Mouse (Mus musculus): ENCODE measurements around the gene Cers6. TPM values are rescaled to one million over a fixed set of nuclear protein-coding genes. Genes with fewer than 3 reads are reported as not detected.

The Cers6 gene
- polyA plus RNA-seq, 1 experiment from 2014 or later, result 36.7 TPM

DNA sequence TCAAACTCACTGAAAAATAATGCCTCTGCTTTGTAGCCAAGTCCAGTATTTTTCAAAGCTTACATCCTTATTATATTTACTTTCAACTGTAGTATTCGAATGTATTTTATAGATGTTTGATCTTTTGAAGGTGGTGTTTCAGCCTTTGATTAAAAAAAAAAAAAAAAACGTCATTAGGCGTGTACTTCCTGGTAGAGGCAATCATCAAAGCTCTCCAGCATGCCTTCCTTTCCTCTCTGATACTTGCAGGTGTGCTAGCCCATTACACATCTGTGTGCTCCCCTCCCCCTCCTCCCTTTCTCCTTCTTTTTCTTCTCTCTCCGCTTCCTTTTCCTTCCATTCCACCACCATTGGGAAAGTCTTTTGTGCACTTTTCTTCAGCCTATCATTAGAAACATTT lies 71.0 kb downstream of the Cers6 start:
- H3K9ac ChIP-seq, result no peak overlapping the region
- H3K4me1 ChIP-seq, result no peaks in the 10 kb centered on the region
- H3K27me3 ChIP-seq, result no peaks in the 10 kb centered on the region
- no peak for ATAC-seq
- no peaks in the 10 kb centered on the region for H3K36me3 ChIP-seq (ENCODE audit: poor library complexity, severe bottlenecking)
- H3K4me3 ChIP-seq, result no peak overlapping the region
- WGBS, result 78% methylated on average over 4 of the region's 4 CpGs
- H3K4me2 ChIP-seq, result no peak overlapping the region
- no peaks in the 10 kb centered on the region for H3K9me3 ChIP-seq (replicated peaks)
- H3K27ac ChIP-seq, result no peak overlapping the region

GRCm38 (mm10) chr2:68932656-68933055 lies 71.4 kb downstream of the Cers6 start:
- Histone ChIP-seq H3K27me3 (no peaks in the 10 kb centered on the region), H3K36me3 (ENCODE audit: poor library complexity, severe bottlenecking) (peaks cover 4% of the 10 kb centered on the region; the same call in 1 of the 2 replicates), H3K4me3 (no peak overlapping the region), H3K9me3 (replicated peaks) (no peaks in the 10 kb centered on the region), H3K4me2 (no peak overlapping the region), H3K9ac (no peak overlapping the region), H3K4me1 (no peaks in the 10 kb centered on the region), H3K27ac (no peak overlapping the region)
- WGBS, result 79% methylated on average over 4 of the region's 4 CpGs
- ATAC-seq, result no peak

DNA sequence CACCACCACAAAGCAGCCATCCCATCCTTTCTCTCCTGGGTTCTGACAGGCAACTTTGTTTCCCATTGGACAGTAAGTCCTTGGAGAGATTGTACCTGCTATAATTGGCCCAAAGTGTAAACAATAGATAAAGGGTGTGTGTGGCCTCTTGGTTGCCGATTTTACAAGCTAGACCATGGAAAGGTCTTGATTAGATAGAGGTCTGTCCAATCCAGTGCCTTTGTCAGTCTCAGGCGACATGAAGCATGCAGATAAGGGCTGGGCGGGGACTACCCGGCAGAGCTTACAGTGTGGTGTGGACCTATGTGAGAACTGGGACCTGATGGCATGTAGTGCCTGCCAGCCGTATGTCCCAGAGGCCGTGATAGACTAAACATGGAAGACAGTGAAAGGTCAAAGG lies 73.4 kb downstream of the Cers6 start:
- Histone ChIP-seq H3K36me3 (ENCODE audit: poor library complexity, severe bottlenecking) (peaks cover 4% of the 10 kb centered on the region), H3K27ac (no peak overlapping the region), H3K4me3 (no peak overlapping the region), H3K9me3 (replicated peaks) (no peaks in the 10 kb centered on the region), H3K4me1 (no peaks in the 10 kb centered on the region), H3K9ac (no peak overlapping the region), H3K4me2 (no peak overlapping the region), H3K27me3 (no peaks in the 10 kb centered on the region)
- ATAC-seq, result no peak
- WGBS, result 85% methylated on average over 6 of the region's 6 CpGs

DNA sequence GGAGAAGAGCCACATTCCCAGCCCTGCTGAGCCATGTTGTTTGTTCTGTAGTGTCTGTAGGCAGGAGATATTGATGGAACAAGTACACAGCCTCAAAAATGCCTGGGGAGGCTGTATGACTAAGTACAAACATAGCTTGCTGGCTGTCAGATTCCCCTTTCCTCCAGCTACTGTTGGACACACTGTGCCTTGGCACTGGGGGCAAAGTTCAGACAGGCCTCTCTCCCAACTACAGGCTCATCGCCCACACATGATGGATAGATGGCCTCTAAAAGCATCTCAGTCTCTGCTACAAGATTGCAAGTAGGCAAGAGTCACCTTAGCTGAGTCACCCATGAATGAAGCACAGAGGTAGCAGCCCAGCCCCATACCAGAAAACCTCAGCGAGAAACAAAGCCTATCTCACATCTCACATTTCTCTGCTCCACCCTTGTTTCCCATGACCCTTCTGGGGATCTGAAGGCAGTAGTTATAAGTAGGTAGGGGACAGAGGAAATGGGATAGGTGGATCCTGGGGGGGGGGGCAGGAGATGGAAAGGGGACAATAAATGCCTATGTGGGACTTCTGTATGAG lies 74.6 kb downstream of the Cers6 start:
- H3K36me3 ChIP-seq (ENCODE audit: poor library complexity, severe bottlenecking), result peaks cover 4% of the 10 kb centered on the region
- WGBS, result 89% methylated on average over 2 of the region's 2 CpGs
- H3K4me1 ChIP-seq, result no peaks in the 10 kb centered on the region
- no peak for ATAC-seq
- H3K9ac ChIP-seq, result no peak overlapping the region
- H3K4me3 ChIP-seq, result no peak overlapping the region
- no peaks in the 10 kb centered on the region for H3K27me3 ChIP-seq
- no peaks in the 10 kb centered on the region for H3K9me3 ChIP-seq (replicated peaks)
- no peak overlapping the region for H3K4me2 ChIP-seq
- no peak overlapping the region for H3K27ac ChIP-seq

GRCm38 (mm10) chr2:68936773-68937172 lies 75.5 kb downstream of the Cers6 start:
- Histone ChIP-seq H3K27me3 (no peaks in the 10 kb centered on the region), H3K36me3 (ENCODE audit: poor library complexity, severe bottlenecking) (peaks cover 4% of the 10 kb centered on the region), H3K4me1 (no peaks in the 10 kb centered on the region), H3K27ac (no peak overlapping the region), H3K4me3 (no peak overlapping the region), H3K9me3 (replicated peaks) (no peaks in the 10 kb centered on the region), H3K4me2 (no peak overlapping the region), H3K9ac (no peak overlapping the region)
- WGBS, result 82% methylated on average over 4 of the region's 4 CpGs
- no peak; the same call in 1 of the 2 replicates for ATAC-seq

- peaks cover 4% of the 10 kb centered on the region for H3K36me3 ChIP-seq (ENCODE audit: poor library complexity, severe bottlenecking)
- no peak overlapping the region for H3K27ac ChIP-seq
- no peak overlapping the region for H3K4me3 ChIP-seq
- H3K27me3 ChIP-seq, result no peaks in the 10 kb centered on the region
- H3K4me2 ChIP-seq, result no peak overlapping the region
- no peaks in the 10 kb centered on the region for H3K9me3 ChIP-seq (replicated peaks)
- H3K4me1 ChIP-seq, result no peaks in the 10 kb centered on the region
- H3K9ac ChIP-seq, result no peak overlapping the region
- ATAC-seq, result no peak
- 100% methylated on average over 3 of the region's 3 CpGs for WGBS
These were observed 76.6 kb downstream of the Cers6 start for GRCm38 (mm10) chr2:68937833-68938232.

GRCm38 (mm10) chr2:68944898-68945297 lies 83.7 kb downstream of the Cers6 start:
- 82% methylated on average over 2 of the region's 2 CpGs for WGBS
- H3K9ac ChIP-seq, result no peak overlapping the region
- H3K4me3 ChIP-seq, result no peak overlapping the region
- H3K27ac ChIP-seq, result no peak overlapping the region
- no peak overlapping the region for H3K4me2 ChIP-seq
- no peaks in the 10 kb centered on the region for H3K27me3 ChIP-seq
- no peaks in the 10 kb centered on the region for H3K4me1 ChIP-seq
- no peaks in the 10 kb centered on the region for H3K9me3 ChIP-seq (replicated peaks)
- ATAC-seq, result no peak
- H3K36me3 ChIP-seq (ENCODE audit: poor library complexity, severe bottlenecking), result 0 out of 2 replicates have a peak, but pooled peaks cover 4% of the 10 kb centered on the region

DNA sequence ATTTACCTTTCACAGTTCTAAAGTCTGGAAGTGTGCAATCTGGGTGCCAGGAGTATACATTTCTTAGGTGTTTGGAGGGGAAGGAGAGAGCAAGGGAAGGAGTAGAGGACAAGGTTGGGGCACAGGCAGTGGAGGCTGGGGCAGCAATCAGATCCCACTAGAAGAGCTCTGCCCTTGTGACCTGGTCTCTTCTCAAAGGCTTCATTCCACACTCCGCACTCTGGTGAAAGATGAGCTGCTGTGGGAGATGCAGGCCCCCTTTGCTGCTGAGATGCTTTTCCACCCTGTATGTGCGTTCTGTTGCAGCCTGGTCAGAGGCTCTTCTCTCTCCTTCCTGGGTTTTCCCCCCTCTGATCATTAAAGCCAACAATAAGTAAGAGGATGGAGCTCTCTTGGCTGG lies 84.7 kb downstream of the Cers6 start:
- Histone ChIP-seq H3K9ac (no peak overlapping the region), H3K27me3 (no peaks in the 10 kb centered on the region), H3K4me2 (no peak overlapping the region), H3K27ac (no peak overlapping the region), H3K9me3 (replicated peaks) (no peaks in the 10 kb centered on the region), H3K4me3 (no peak overlapping the region), H3K36me3 (ENCODE audit: poor library complexity, severe bottlenecking) (0 out of 2 replicates have a peak, but pooled peaks cover 8% of the 10 kb centered on the region), H3K4me1 (no peaks in the 10 kb centered on the region)
- ATAC-seq, result no peak
- WGBS, result 83% methylated on average over 2 of the region's 2 CpGs

DNA sequence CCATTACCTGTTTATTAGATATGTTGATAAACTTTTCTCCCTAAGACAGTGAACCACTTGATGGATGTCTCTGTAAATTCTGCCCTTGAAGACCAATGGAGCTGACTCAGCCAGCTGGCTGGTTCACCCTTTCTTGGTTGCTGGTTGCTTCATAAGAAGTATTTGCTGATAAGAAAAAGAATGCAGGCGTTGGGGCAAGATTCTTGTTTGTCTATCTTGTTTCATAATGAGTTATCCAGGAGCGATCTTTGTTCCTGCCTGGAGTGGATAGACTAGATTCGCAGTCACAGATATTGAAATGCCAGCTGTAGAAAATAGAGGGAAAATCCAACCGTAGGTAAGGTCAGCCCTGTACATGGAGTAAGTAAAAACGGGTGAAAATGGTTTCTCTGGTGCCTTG lies 85.6 kb downstream of the Cers6 start:
- no peak for ATAC-seq
- Histone ChIP-seq H3K27ac (no peak overlapping the region), H3K4me3 (no peak overlapping the region), H3K4me2 (no peak overlapping the region), H3K4me1 (no peaks in the 10 kb centered on the region), H3K9ac (no peak overlapping the region), H3K9me3 (replicated peaks) (no peaks in the 10 kb centered on the region), H3K27me3 (no peaks in the 10 kb centered on the region), H3K36me3 (ENCODE audit: poor library complexity, severe bottlenecking) (peaks cover 13% of the 10 kb centered on the region)
- WGBS, result 94% methylated on average over 5 of the region's 5 CpGs

DNA sequence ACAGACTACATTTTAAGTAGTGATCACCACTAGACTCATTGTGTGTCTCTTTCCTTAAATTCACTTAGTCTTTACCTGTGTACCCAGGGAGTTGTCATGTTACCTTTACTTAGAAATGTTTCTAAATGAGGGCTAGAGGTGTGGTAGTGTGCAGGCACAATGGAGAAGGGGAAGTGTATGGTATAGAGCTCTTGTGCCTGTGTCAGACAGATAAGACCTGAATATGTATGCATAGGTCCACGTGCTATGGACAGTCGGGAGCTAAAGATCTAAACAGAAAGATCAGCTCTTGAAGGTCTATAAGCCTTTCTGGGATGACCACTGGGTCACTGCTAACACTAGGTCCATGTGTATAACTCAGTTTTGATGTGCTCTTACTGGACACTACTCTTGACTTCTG lies 87.9 kb downstream of the Cers6 start:
- Histone ChIP-seq H3K9me3 (replicated peaks) (no peaks in the 10 kb centered on the region), H3K9ac (no peak overlapping the region), H3K27ac (no peak overlapping the region), H3K4me2 (no peak overlapping the region), H3K36me3 (ENCODE audit: poor library complexity, severe bottlenecking) (peaks cover 13% of the 10 kb centered on the region), H3K4me3 (no peak overlapping the region), H3K27me3 (no peaks in the 10 kb centered on the region), H3K4me1 (no peaks in the 10 kb centered on the region)
- ATAC-seq, result no peak
- WGBS, result 93% methylated on average over 2 of the region's 2 CpGs

DNA sequence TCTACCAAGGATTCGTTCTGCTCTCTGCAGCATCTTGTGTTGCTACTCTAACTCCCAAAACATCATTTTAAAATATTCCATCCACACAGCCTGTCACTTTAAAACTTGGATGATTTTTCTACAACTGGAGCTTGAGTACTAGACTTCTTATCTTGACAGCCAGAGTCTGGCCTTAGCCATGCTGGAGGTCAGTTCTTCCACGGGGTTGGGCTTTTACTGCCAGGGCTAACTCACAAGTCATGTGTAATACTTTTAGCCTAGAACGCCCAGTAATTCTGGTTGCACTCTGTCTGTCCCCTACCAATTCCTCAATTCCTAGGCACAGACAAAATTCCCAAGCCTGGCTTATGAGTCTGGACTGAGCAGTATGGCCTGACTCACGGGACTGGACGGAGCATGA lies 88.5 kb downstream of the Cers6 start:
- Histone ChIP-seq H3K4me2 (no peak overlapping the region), H3K27ac (no peak overlapping the region), H3K9me3 (replicated peaks) (no peaks in the 10 kb centered on the region), H3K27me3 (no peaks in the 10 kb centered on the region), H3K36me3 (ENCODE audit: poor library complexity, severe bottlenecking) (peaks cover 13% of the 10 kb centered on the region), H3K4me3 (no peak overlapping the region), H3K4me1 (no peaks in the 10 kb centered on the region), H3K9ac (no peak overlapping the region)
- ATAC-seq, result no peak
- WGBS, result 90% methylated on average over 5 of the region's 5 CpGs

DNA sequence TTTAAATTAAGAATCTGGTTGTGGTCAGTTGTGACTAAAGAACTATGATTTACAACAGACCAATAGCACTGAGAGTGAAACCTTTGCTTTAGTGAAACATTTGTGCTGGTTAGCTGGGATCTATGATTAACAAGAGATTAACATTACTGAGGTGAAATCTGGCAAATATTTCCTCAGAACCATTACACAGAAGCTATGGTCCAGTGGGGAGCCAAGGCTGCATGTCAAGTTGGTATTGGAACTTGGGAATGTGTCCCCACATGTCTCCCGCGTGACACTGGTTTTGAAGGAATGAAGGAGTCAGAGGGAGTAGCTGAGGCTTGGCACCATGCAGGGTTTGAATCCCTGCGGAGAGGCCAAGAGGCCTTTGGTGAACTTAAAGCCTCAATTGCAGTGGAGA lies 90.5 kb downstream of the Cers6 start:
- ATAC-seq, result no peak
- H3K4me2 ChIP-seq, result no peak overlapping the region
- 98% methylated on average over 3 of the region's 3 CpGs for WGBS
- no peaks in the 10 kb centered on the region for H3K27me3 ChIP-seq
- no peaks in the 10 kb centered on the region for H3K9me3 ChIP-seq (replicated peaks)
- no peaks in the 10 kb centered on the region for H3K4me1 ChIP-seq
- peaks cover 13% of the 10 kb centered on the region for H3K36me3 ChIP-seq (ENCODE audit: poor library complexity, severe bottlenecking)
- H3K4me3 ChIP-seq, result no peak overlapping the region
- no peak overlapping the region for H3K27ac ChIP-seq
- H3K9ac ChIP-seq, result no peak overlapping the region

- Histone ChIP-seq H3K4me3 (no peak overlapping the region), H3K9me3 (replicated peaks) (no peaks in the 10 kb centered on the region), H3K27ac (no peak overlapping the region), H3K9ac (no peak overlapping the region), H3K4me1 (no peaks in the 10 kb centered on the region), H3K4me2 (no peak overlapping the region), H3K27me3 (no peaks in the 10 kb centered on the region), H3K36me3 (ENCODE audit: poor library complexity, severe bottlenecking) (peaks cover 13% of the 10 kb centered on the region)
- WGBS, result 87% methylated on average over 2 of the region's 2 CpGs
- ATAC-seq, result no peak
These were observed 92.4 kb downstream of the Cers6 start for GRCm38 (mm10) chr2:68953688-68954087.
